Mouse (Mus musculus) liver, embryonic 16.5 days (tissue): ENCODE results near the gene Mrpl55. TPM values are rescaled to one million over a fixed set of nuclear protein-coding genes. Genes with fewer than 3 reads are reported as not detected.
A peak's percentile ranks its signal among the peaks of the same experiment; 100 is the strongest.
"Not testable (repeated sequence)": the region's sequence is repeated elsewhere in the genome, so short reads cannot be mapped to it uniquely, and the experiment has no call there.

ENCODE experiments used
- ATAC-seq: fragments of 200-750 bp; cut with Nextera tagmentation; 2 replicates; pipeline ENCODE4 v1.8.0; 2017; ENCODE audit warnings: low read depth, mild to moderate bottlenecking, moderate number of reproducible peaks, moderate library complexity
- H3K27ac ChIP-seq: fragments of 300-500 bp; sonication (generic); 2 replicates; pipeline ENCODE4 v1.5.1; 2014; ENCODE audit warnings: mild to moderate bottlenecking, low read length
- H3K27me3 ChIP-seq: fragments of 300-500 bp; sonication (generic); 2 replicates; pipeline ENCODE4 v1.6.1; 2014; ENCODE audit warnings: low read depth, low read length, mixed read lengths; ENCODE audit not compliant: control insufficient read depth, insufficient read depth
- H3K36me3 ChIP-seq: fragments of 300-500 bp; sonication (generic); 2 replicates; pipeline ENCODE4 v1.6.1; 2014; ENCODE audit warnings: mild to moderate bottlenecking; ENCODE audit not compliant: control insufficient read depth, insufficient read depth
- H3K4me1 ChIP-seq: fragments of 300-500 bp; sonication (generic); 2 replicates; pipeline ENCODE4 v1.6.1; 2014; ENCODE audit warnings: low read depth, low read length, mixed read lengths; ENCODE audit not compliant: control insufficient read depth
- H3K4me2 ChIP-seq: fragments of 300-500 bp; sonication (generic); 2 replicates; pipeline ENCODE4 v1.6.1; 2014; ENCODE audit warnings: low read depth, low read length, mixed read lengths
- H3K4me3 ChIP-seq: fragments of 300-500 bp; sonication (generic); 2 replicates; pipeline ENCODE4 v1.5.1; 2014; ENCODE audit warnings: low read depth, mild to moderate bottlenecking, low read length
- H3K9ac ChIP-seq: fragments of 300-500 bp; sonication (generic); 2 replicates; pipeline ENCODE4 v1.6.1; 2014; ENCODE audit warnings: low read depth, low read length
- H3K9me3 ChIP-seq: fragments of 300-500 bp; sonication (generic); replicated peaks from 2 replicates; pipeline ENCODE4 v1.6.1; 2016; ENCODE audit warnings: low read length; ENCODE audit not compliant: control insufficient read depth
- WGBS: fragments of 180-500 bp; shearing (Covaris S2); extraction: QIAGEN DNeasy Blood & Tissue Kit; methylation state at CpG from one replicate; pipeline ENCODE4 v1.1.7; 2014; ENCODE audit not compliant: insufficient replicate concordance; 5-methylcytosine and 5-hydroxymethylcytosine counted together
- polyA plus RNA-seq: library from polyadenylated mRNA; unstranded; fragments of >200 nt; fragmentation: Nextera tagmentation; extraction: Ambion mirVana; gene quantifications from 2 replicates; pipeline ENCODE4 v1.2.1, GENCODE M21; 2015

Gene Mrpl55
- polyA plus RNA-seq, 1 experiment from 2014 or later: 43.1 TPM

DNA sequence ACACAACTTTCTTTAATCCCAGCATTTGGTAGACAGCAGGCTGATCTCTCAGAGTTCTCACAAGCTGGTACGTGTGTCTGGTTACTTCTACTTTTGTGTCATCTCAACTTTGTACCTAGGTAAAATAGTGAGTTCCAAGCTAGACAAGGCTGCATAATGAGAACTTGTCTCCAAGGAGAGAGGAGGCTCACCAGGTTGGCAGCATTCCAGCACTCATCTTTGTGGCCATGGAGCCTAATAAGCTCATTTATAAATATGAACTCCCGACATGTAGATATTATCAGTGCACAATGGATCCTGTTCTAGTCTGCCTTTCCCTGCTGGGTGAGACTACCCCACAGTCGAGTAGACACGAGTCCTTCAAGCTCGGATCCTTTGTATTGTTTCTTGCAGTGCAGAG lies 7.3 kb downstream of the Mrpl55 start:
- H3K4me3 ChIP-seq: peak overlapping the region; percentile 99
- H3K9ac ChIP-seq: no peak overlapping the region
- 67% methylated on average over 5 of the region's 5 CpGs for WGBS

DNA sequence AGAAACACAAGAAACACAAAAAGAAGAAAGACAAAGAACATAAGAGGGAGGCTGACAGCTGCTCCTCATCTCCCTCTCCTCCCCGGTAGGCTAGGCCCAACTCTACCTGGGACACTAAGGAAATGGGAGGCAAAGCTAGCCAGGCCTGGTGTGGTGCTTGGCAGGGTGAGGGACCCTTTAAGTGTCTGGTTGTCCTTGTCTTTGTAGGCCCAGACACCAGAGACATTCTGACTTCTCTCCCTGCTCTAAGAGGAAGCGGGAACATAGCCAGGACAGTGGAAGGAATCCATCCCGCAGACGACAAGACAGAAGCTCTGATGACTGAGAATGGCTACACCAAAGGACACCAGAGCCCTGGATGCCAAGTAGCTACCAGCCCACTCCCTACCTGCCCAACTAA lies 7.7 kb downstream of the Mrpl55 start:
- Histone ChIP-seq H3K4me3 (no peak overlapping the region), H3K9me3 (no peaks in the 10 kb centered on the region), H3K36me3 (peaks cover 40% of the 10 kb centered on the region), H3K4me2 (no peak overlapping the region), H3K27me3 (no peaks in the 10 kb centered on the region), H3K4me1 (peaks cover 29% of the 10 kb centered on the region), H3K9ac (no peak overlapping the region), H3K27ac (no peak overlapping the region)
- ATAC-seq: no peak
- WGBS: 86% methylated on average over 4 of the region's 4 CpGs

More for the DNA sequence above, 7.3 kb downstream of the Mrpl55 start:
- H3K9me3 ChIP-seq: no peaks in the 10 kb centered on the region
- H3K4me1 ChIP-seq: peaks cover 29% of the 10 kb centered on the region
- peaks cover 36% of the 10 kb centered on the region for H3K36me3 ChIP-seq
- ATAC-seq: no peak
- H3K4me2 ChIP-seq: peak overlapping the region; percentile 92
- no peaks in the 10 kb centered on the region for H3K27me3 ChIP-seq
- peak overlapping the region; percentile 95; the same call in 1 of the 2 replicates for H3K27ac ChIP-seq

DNA sequence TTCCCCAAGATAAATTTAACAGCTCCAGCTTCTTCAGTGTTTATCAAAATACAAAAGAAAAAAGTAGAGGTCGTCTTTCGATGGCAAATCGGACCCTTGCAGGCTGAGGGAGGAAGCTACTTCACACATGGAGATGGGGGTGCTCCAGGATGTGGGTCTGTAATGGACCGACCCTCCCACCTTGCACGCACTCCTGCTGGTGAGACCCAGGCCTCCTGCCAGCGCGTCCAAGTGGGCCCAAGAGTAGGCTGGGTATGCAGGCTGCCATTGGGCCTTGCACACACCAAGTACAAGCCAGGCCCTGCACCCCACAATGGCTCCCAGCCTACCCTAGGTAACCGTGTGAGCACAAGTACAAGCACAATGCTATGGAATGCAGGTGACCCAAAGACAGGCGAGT lies 9.3 kb downstream of the Mrpl55 start:
- H3K9ac ChIP-seq, H3K9me3 ChIP-seq, H3K4me3 ChIP-seq, H3K4me2 ChIP-seq, H3K27me3 ChIP-seq, H3K27ac ChIP-seq, ATAC-seq: not testable (repeated sequence)
- Histone ChIP-seq H3K4me1 (peaks cover 29% of the 10 kb centered on the region), H3K36me3 (peaks cover 36% of the 10 kb centered on the region)
- WGBS: 77% methylated on average over 9 of the region's 9 CpGs

DNA sequence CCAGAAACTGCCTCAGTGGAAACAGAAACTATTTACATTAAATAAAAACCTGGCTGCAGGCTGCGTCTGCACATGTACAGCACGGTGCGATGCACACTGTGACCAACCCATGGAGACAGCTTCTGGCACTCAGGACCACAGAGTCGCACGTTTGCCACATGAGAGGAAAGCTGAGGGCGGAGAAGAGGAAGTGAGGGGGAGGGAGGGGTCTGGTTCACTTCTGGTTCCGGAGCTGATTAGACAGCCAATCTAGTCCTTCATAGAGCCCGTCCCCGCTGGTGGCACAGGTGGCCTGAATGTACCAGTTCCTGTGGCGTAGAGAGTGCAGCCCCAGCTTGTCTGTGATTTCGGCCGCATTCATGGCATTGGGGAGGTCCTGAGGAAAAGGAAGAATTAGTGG lies 10.0 kb downstream of the Mrpl55 start:
- not testable (repeated sequence) for H3K9ac ChIP-seq, H3K27ac ChIP-seq, ATAC-seq, H3K4me2 ChIP-seq, H3K9me3 ChIP-seq, H3K4me3 ChIP-seq, H3K27me3 ChIP-seq
- Histone ChIP-seq H3K4me1 (peaks cover 29% of the 10 kb centered on the region), H3K36me3 (peaks cover 36% of the 10 kb centered on the region)
- WGBS: 39% methylated on average over 12 of the region's 12 CpGs

DNA sequence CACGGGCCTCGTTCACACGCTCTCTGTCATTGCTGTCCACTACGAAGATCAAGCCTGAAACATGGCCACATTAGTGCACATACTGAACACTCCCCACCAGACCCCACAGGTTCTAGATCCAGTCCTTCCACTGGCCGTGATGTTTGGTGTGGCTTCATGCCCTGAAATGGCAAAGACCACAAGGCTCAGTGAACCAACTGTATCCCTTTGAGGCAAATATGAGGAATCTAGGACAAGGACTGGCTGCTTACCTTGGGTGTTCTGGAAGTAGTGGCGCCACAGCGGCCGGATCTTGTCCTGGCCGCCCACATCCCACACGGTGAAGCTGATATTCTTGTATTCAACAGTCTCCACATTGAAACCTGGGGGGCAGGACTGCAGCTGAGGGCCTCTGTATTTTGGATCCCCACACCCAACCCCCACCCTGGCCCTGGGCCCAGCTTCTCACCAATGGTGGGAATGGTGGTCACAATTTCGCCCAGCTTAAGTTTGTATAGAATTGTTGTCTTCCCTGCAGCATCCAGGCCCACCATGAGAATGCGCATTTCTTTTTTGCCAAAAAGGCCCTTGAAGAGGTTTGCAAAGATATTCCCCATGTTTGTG lies 10.7 kb downstream of the Mrpl55 start:
- Histone ChIP-seq H3K4me2 (no peak overlapping the region), H3K27ac (no peak overlapping the region), H3K27me3 (no peaks in the 10 kb centered on the region), H3K4me1 (peaks cover 22% of the 10 kb centered on the region), H3K9ac (no peak overlapping the region), H3K4me3 (no peak overlapping the region), H3K9me3 (no peaks in the 10 kb centered on the region), H3K36me3 (peaks cover 36% of the 10 kb centered on the region)
- 84% methylated on average over 12 of the region's 12 CpGs for WGBS
- ATAC-seq: no peak

DNA sequence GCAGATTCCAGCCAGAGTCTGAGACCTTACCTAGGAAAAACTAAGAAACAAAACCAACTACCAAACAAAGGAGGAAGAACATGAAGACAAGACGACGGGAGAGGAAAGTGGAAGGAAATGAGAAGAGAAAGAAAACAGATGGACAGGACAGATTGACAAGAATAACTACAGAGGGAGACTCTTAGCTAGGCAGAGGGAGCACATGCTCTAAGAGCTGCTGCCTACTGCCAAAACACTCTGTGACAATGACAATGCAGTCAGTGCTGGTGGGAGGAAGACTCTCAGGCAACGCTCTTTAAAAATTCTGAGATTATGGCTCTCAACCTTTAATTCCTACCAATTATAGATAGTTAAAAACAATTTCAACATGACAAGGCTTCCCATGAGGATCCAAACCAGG lies 14.7 kb downstream of the Mrpl55 start:
- Histone ChIP-seq H3K4me1 (peaks cover 12% of the 10 kb centered on the region), H3K27me3 (no peaks in the 10 kb centered on the region), H3K4me2 (no peak overlapping the region), H3K36me3 (peaks cover 28% of the 10 kb centered on the region), H3K27ac (no peak overlapping the region), H3K4me3 (no peak overlapping the region), H3K9me3 (no peaks in the 10 kb centered on the region), H3K9ac (no peak overlapping the region)
- ATAC-seq: no peak
- 22% methylated on average over 3 of the region's 3 CpGs for WGBS

DNA sequence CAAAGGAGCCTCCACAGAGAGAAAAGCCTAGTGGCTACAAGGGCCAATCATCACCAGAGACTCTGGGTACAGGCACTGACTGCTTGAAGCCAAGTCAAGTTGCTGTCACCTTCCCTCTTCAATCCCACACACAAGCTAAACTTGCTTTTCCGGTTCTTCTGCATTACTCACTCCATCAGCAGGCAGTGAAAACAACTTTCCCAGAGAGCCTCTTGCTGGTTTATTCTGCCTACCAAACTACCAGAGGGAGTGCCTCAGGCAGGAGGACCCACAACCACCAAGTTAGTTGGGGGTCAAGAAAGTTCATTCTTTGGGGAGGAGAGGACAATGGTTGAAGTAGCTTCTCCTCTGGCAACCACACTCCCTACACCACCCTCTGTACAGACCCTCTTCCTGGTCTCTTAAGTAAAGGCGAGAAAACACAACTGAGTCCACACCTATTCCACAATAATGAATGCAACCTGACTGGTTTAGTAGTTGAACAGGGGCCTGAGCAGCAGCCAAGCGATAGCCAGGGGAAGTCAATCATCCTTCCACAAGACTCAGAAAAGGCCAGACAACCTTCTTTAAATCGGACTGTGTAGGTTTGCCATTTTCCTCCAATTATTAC lies 16.2 kb downstream of the Mrpl55 start:
- Histone ChIP-seq H3K4me1 (peaks cover 21% of the 10 kb centered on the region), H3K36me3 (peaks cover 21% of the 10 kb centered on the region; the same call in 1 of the 2 replicates)

DNA sequence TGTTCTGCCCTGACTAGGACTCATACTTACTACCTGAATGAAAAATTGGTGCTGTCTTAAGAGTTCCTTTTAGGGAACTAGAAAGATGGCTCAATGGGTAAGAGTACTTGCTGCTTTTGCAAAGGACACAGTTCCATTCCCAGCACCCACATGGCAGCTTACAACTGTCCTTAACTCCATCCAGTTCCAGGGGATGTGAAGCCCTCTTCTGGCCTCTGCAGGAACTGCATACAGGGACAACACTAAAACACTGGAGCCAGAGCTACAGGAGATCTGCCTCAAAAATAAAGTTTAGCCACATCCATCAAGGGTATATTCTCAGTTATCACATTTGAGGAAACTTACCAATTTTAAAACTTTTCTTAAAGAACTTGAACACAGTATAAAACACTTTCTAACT lies 16.8 kb downstream of the Mrpl55 start:
- no peaks in the 10 kb centered on the region for H3K9me3 ChIP-seq
- no peak overlapping the region for H3K9ac ChIP-seq
- H3K36me3 ChIP-seq: peaks cover 24% of the 10 kb centered on the region; the same call in 1 of the 2 replicates
- H3K27ac ChIP-seq: no peak overlapping the region
- H3K4me1 ChIP-seq: peaks cover 27% of the 10 kb centered on the region
- no peak overlapping the region for H3K4me3 ChIP-seq
- ATAC-seq: 0 out of 2 replicates have a peak, but pooled peaks have one; percentile 19
- H3K4me2 ChIP-seq: no peak overlapping the region
- no peaks in the 10 kb centered on the region for H3K27me3 ChIP-seq

More for the DNA sequence above, 16.2 kb downstream of the Mrpl55 start:
- no peak overlapping the region for H3K4me3 ChIP-seq
- no peaks in the 10 kb centered on the region for H3K9me3 ChIP-seq
- no peak overlapping the region for H3K9ac ChIP-seq
- no peaks in the 10 kb centered on the region for H3K27me3 ChIP-seq
- no peak overlapping the region for H3K27ac ChIP-seq
- 80% methylated on average over 4 of the region's 4 CpGs for WGBS
- no peak for ATAC-seq
- H3K4me2 ChIP-seq: no peak overlapping the region

DNA sequence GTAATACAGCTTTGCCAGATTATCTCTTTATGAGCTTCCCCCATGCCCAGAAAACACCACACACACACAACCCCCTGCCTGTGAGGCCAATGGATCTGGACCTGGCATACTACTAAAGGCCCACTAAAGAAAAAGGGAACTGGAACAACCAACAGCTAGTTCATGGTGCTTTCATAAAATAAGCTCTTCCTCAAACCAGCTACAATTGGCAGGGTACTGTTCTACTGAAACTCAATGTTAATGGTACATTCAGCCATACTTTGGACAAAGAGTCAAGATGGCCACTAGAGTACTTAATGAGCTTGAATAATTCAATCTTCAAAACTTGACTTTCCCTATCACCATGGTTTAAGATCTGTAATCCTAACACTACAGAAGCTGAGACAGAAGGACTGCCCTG lies 19.3 kb downstream of the Mrpl55 start:
- peaks cover 16% of the 10 kb centered on the region; the same call in 1 of the 2 replicates for H3K36me3 ChIP-seq

More for the DNA sequence above, 19.3 kb downstream of the Mrpl55 start:
- Histone ChIP-seq H3K27ac (no peak overlapping the region), H3K4me1 (peaks cover 51% of the 10 kb centered on the region), H3K27me3 (no peaks in the 10 kb centered on the region), H3K9ac (no peak overlapping the region), H3K4me3 (no peak overlapping the region), H3K9me3 (no peaks in the 10 kb centered on the region), H3K4me2 (no peak overlapping the region)
- no peak for ATAC-seq
